Mouse (Mus musculus) left cerebral cortex, adult 11 months (tissue): ENCODE results near the gene Nav2.

ENCODE experiments used
- DNase-seq: peaks from one replicate; pipeline ENCODE4 v3.0.0; 2022; ENCODE audit warnings: low spot score

Gene Nav2

DNA sequence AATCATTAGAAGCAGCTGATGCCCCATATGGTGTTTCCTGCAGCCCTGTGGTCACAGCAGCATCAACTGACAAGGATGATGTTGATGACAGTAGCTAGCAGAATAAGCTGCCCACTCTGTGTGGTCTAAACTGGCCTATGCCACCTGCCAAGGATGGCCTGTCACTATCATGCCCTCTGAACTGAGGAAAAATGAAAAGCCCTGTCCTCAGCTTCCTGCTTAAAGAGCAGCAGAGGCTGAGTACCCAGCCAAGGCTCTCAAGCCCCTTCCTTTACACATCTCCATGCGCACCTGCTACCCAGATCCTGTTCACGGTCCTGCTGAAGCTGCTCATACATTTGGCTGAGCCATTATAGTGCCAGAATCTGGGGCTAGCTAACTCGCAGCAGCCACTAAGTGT is 193.7 kb downstream of the Nav2 start:
- DNase-seq, result no peak

DNA sequence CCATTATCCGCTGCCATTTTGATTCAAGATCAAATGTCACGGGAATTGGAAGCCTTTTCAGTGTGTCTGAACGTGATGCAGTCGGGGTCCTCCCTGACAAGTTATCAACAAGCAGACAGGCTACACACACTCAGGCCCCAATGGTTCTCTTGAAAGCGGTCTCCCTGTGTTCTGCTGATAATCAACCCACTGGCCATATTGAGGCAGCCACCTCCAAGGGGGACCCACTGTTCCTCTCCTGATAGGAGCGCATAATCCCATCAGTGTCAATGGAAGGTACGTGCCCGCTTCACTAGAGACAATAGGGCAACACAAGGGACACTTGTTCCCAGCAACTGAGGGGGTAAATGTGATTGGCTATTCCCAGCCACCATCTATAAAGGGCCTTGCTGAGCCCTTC is 195.9 kb downstream of the Nav2 start:
- DNase-seq, result no peak

DNA sequence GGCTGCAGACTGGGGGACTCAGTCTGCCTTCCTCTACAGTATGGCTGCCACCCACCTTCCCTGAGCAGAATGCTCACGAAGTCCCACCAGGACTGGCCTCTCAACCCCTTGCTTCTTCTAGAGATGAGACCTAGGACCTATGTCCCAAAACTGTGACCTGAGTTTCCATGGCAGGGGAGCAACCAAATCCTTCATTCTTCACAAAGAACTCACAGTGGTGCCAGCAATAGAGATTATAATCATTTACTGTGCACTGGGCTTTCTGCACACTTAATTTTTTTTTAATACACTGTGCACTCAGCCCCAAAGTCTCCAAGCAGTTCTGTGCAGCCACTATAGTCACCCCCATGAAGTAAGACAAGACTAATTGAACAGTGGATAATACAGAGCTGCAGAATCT is 196.3 kb downstream of the Nav2 start:
- no peak for DNase-seq

DNA sequence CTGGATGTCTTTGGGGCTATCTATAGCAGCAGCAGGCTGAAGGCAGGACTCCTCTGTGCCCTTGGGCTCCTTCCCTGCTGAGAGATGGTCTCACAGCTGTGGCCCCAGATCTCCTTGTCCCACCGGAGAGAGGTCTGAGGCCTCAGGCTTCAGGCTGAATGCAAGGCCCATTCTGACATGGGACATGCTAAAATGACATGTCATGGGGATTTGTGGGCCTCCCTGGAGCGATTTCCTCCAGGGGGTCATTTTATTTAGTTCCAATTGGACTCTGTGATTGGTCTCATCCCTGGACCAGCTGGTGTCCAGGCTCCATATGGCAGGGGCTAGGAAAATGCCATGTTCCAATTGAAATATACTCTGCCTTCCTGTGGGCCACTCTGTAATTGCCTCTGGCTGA is 197.0 kb downstream of the Nav2 start:
- no peak for DNase-seq

DNA sequence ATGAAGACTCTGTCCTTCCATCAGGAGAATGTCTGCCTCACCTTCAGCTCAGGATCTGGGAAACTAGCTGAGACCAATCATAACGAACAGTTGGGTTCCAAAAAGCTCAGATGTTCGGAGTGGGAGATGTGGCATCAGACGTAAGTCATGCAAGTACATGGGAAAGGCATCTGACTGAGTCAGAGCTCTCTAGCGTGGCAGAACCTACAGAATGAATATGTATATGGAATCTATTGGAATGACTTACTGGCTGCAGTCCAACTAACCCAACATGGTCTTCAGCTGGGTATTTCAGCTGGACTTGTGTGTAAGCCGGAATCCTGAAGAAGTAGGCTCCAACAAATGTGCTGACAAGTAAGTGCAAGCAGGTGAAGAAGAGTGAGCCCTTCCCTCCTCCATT is 199.6 kb downstream of the Nav2 start:
- no peak for DNase-seq

DNA sequence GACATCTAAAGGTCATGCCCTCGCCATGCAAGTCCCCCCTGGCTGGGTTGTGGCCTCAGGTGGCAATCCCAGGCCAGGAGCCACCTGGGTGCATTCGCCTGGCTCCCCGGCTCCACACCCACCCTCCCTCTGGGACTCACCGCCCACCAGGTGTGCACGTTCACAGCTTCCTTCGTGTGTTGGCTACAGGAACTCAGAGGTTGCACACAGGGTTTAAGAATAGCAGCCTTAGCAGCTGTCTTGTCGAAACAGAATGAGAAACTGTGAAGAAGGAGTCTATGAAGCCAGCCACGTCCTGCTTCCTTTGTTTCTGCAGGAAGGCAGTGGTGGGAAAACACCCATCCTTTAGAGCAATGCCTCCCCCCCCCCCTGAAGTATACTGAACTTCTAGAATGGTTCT is 210.5 kb downstream of the Nav2 start:
- no peak for DNase-seq

DNA sequence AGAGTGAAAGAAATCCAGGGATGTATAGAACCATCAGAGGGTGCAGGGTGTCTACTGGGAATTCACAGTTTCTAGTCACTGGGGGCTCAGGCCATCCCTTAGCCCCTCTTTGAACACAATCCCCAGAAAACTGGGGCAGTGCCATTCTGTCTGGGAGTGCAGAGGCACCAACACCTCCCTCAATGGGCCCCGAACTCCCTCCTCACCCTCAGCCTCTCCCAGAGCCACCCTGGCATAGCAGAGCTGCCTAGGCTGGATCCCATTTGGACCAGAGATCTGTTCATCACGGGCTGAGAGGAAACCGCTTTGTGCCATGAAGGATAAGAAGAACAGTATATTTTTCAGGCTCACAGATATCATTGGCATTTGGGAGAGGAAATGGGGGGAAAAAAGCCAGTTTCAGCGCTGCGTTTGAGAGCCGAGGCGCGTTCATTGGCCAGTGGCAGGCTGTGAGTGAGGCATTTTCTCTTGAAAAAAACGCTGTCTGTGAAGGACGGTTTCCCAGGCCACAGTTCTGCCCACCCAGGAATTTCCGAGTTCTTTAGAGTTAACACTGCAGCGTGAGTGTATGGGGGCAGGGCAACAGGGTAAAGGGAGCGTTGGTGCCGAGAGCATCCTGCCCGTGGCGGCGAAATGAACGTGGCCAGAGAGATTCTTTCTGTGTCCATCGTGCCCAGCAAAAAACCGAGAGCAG is 211.4 kb downstream of the Nav2 start:
- DNase-seq, result no peak

DNA sequence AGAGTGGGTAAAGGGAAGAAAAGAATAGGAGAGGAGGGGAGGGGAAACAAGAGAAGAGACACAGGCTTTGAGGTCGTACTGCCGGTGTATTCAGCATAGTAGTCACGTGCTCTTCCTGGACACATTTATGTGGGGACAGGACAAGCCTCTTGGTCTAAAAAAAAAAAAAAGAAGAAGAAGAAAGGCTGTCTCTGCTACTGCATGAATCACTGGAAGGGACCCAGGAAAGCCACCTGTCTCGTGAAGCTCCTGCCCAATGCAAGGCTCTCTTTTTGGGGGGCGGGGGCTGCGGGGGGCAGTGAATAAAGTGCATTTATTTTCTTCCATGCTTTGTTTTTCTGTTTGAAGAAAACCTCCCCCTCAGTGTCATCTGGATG is 212.0 kb downstream of the Nav2 start:
- DNase-seq, result no peak

DNA sequence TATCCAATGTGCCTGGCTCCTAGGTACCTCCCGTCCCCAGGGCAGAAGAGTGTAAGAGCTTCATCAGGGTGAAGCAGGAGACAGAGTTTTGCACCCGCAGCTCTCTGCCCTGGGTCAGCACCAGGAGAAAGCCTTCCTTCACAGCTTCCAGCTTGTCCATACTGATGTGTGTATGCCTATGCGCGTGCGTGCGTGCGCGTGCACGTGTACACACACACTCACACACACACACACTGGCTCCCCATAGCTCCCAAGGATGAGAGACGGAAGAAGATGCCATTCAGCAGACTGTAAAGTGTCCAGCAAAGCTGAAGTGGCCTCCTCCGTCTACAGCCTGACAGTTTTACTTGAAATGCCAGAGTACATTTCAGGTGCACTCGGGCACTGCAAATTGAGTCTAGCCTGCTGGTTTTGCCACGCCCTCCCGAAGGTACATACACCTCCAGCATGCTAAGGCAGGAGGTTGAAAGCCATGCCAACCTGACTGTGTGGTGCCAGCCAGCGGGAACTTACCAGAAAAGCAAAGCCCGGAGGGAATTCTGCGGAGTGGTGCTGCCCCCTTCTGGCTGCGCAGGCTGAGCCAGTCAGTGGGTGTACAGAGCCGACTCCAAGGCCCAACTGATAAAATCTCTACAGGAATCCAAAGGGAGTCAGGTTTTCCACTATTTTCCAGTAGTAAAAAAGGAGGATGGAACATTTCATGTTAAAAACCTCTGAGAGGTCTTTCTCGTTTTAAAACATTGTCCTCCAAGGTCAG is 212.6 kb downstream of the Nav2 start:
- DNase-seq, result peak; percentile 68

DNA sequence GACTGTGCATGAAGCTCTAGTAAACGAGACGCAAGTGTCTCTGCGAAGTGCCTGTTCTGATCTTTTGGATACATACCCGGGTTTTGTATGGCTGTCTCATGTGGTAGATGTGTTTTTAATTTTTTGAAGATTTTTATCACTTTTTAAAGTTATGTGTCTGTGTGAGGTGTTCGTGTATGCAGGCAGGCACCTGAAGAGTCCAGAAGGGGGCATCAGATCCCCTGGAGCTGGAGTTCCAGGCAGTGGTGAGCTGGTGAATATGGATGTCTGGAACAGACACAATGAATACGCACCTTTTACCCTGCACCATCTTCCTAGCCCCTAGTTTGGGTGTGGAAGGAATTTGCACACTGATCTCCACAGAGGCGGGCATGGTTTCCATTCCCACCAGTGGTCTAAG is 214.0 kb downstream of the Nav2 start:
- DNase-seq, result no peak

DNA sequence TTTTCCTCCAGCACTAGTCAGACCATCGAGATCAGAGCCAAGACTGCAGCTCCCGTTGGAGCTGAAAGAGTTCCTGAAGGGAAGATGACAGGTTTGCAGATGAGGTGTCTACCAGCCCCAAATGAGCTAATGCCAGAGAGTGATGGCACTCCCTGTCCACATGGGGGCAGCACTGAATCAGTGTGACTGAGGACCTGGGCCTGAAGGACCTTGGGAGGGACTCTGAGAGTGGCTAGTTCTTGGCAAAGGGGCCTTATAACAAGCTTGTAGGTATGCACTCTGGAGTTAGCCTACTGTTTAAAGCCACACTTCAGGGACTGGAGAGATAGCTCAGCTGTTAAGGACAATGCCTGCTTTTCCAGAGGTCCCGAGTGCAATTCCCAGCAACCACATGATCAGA is 217.0 kb downstream of the Nav2 start:
- DNase-seq, result no peak

DNA sequence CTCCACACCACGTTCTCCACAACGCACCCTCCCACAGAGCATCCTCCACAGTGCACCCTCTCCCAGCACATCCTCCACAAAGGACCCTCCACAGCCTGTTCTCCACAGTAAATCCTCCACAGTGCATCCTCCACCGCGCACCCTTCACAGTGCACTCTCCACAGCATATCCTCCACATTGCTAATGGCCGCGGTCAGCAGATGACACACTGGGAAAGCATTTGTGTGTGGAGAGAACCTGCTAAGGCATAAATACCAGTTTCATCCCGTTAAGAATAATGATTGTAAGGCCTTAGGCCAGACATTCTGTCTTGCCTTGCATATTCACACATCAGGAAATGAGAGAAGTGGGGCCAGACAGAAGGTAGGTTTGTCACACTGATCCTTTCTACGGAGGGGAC is 219.7 kb downstream of the Nav2 start:
- no peak for DNase-seq

DNA sequence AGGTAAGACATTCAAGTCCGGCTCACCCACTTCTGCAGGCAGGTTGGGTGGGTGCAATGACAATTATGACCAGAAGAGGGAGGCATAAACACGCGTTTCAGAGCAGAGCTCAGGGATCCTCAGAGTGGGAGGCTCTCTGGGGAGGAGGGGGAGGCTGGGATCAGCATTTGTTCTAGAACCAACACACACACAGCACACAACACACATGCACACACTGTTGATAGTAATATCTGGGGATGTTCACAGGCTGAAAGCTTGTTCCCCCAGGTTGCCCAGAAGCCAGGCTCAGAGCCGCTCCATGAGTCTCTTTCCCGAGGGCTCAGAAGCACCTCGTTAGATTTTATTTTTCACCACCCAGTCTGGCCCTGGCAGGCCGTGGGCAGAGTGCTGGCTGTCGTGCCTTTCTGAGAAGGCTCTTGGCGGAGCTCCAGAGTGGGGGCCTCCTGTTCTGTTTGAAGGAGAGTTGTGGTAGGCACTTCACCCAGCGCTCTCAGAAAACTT is 224.4 kb downstream of the Nav2 start:
- peak; percentile 82 for DNase-seq

DNA sequence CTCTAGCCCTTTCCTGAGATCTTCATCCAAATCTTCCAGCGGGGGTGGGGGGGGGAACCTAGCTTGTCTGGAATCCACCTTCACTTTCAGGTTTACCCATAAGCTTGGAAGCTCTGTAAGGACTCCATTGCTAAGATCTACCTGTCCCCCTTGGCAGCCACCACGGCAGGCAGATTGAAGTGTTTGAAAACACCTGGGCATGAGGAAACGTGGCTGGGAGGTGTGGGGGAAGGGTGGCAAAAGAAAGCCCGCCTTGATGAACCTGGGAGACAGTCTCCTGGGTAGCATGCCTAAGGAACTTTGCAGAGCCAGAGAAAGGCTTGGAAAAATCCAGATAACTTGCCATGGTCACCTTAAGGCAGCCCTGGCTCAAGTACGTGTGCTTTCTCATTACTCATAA is 225.9 kb downstream of the Nav2 start:
- DNase-seq, result no peak

DNA sequence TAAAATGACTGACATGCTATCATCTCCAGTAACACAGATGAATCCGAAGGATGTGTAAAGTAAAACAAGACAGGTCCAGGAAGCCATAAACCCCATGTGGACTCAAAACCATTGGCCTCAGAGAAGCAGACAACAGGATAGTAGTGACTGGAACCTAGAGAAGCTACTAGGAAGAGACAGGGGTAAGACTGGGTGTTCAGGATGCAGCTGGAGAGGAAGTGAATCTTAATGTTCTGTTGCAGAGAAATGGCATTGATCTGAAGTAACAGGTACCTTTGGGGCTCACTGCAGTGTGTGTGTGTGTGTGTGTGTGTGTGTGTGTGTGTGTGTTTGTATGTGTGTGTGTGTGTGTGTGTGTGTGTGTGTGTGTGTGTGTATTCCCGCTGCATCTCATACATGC is 231.2 kb downstream of the Nav2 start:
- no peak for DNase-seq

DNA sequence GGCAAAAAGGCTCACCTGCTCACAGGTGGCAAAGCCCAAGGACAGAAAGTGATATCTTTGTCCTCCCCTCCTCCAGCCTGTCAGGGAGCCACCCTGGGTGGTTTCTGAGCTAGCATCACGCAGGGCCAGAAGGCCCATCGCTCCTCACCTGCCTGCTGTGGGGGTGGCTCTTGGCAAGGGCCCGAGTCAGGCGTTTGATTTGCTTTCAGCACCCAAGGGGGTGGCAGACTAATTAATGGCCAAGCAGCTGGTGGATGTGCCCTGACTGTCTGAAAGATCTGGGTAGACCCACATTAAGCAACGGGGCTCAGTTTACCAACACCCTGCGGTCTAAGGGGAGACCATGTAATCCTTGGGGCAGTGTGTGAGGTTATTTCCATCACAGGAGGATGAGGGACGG is 235.4 kb downstream of the Nav2 start:
- DNase-seq, result no peak

DNA sequence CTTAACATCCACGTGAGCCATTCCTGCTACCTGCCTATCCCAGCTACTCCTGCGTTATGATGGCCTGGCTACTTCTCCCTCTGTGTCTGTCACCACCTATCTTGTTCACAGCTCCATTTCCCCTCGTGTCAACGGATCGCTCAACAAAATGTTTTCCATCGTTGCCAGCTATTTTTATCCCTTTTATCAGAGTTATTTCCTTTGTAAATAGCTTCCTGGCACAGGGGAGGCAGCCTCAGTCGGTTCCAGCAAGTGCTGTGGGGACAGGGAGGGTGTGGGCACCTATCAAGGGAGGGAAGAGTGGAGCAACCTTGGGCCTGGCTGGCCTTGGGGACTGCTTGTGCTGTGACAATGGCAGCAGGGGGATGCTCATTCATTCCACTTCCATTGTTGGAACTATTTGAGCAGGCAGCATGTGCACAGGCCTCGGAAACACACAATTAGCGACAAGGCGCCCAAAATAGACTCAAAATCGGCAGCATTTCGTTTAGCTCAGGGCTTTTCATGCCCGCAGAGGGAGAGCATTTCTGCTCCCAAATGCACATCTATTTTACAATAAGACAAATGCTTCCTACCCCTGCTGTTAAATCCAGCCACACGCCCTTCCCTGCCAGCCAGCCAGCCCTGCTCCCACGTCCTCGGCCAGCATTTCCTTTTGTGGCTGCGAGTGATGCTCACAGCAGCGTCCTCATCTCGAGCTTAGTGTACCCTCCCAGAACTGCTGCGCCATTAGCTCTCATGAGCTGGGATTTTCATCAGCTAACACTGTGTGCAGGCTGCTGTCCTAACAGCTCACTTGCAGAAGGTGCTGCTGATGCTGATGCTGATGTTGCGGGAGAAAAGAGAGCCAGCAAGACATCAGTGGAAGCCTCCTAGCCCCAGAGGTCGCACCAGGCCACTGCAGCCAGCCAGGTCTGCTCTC is 237.5 kb downstream of the Nav2 start:
- peak; percentile 60 for DNase-seq

DNA sequence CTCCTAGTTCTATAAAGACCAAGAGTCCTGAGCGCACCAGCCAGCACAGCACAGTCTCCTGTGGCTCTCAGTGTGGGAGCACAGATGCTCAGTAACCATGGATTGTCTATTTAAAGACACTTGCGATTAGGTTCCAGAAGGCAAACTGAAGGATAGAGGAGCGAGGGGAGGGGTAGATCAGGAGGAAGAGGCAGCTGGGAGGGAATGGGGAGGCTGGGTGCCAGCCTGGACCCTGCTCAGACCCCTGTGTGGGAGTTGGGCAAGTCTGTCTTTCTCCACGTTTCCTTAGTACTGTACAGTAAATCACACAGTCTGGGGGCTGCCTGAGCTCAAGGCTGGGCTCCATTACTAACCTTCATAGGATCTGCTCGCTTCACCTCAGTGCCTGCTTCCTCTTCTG is 243.8 kb downstream of the Nav2 start:
- DNase-seq, result peak; percentile 53

DNA sequence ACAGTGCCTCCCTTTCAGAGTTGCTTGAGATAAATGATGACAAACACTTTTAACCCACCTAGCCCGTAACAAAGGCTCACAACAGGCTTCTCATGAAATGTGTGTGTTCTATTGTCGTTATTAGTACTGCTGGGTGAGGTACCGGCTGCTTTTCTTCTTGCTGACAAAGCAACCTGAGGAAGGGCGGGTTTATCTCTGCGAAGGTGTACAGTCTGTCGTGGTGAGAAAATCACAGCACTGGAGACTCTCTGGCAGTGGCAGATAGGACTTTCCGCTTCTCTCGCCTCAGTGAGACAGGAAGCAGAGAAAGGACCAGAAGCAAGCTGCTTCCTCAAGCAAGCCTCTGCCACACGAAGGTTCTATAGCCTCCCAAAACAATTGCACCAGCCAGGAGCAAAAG is 244.2 kb downstream of the Nav2 start:
- DNase-seq, result no peak

DNA sequence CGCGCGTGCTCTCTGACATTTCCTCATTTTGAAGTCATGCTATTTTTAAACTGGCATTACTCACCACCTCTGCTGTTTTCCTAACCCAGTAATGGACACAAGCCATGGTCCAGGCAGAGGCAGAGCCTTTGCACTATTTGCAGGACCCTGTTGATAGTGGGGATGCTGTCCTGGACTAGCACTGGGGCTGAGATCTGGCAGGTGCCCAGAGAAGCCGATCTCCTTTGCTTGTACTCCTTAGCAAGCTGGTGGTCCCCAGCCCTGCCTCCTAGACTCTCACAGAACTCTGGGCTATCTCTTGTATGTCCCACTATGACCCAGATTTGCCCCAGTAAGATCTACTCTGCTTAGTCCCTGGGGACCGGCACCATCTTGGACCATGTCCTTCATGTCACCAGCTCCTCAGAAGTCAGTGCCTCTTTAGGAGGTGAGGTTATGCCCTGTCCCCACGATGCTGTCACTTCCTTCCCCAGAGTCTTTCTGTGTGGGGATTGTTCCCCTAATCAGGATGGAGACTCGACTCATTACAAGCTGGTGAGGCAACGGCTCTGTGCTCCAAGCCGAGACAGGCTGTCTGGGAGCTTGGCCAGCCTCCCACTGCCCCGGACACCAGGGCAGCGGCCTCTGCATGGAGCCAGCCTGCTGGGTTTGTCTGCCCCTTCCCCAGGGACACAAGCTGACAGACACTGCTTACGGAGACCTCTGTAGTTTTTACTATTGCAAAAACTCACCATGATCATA is 250.3 kb downstream of the Nav2 start:
- DNase-seq, result no peak

DNA sequence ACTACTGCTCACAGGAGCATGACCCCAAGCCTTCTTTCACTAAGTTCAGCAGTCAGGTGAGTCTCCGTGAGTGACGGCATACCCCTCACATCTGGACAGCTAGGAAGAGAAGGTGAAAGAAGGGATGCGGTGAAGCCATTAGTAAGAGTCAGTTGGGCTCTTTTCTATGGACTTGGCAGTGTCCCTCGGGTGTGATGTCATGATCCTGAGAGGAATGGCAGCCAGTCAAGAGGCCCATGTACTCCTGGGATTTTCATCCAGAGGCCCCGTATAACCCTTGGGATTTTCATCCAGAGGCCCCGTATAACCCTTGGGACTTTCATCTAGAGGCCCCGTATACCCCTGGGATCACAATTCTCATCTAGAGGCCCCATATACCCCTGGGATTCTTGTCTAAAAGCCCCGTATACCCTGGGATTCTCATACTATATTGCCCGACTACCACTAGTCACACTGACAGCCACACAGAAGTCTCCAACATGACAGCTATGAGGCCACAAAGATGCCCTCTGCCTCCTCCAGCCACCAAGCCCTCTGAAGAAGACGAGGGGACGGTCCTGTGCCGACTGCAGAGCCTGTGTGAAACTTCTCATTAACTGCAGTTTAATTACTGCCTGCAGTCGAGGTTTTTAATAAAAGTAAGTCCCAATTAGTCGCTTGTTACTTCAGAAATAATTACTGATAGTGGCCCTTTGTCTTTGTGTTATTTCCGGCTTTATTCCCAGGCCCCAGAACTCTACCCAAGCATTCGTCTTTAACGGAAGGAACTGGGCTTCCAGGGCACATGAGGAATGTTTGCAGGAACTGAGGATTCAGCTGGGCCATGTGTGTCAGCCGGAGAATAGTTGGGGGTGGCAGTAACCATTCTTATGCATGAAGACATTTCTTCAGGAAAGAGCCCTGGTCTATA is 251.4 kb downstream of the Nav2 start:
- no peak for DNase-seq
